Mouse (Mus musculus): ENCODE measurements around the gene Erg. TPM values are rescaled to one million over a fixed set of nuclear protein-coding genes. Genes with fewer than 3 reads are reported as not detected.

Gene Erg
- total RNA-seq, 2 experiments from 2014 or later: 8.1 to 9.1 TPM

DNA sequence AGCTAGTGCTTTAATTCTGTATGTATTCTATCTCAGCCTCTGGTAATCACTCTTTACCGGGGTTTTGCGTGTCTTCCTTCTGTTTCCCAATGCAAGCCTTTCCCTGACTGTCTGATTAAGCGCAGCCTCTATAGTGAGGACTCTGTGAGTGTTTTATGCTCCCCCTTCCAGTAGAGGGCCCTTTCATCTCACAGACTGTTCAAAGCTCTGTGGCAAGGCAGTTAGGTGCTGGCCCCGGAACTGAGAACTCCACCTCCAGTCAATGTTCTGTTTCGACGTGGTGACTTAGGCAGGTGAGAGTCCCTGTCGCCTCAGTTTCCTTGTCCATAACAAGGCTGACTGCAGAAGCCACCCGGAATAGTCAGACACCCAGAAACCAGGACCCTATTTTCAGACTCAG lies 244.4 kb downstream of the Erg start:
- Histone ChIP-seq H3K4me3 (no peak overlapping the region), H3K27ac (0 out of 2 replicates have a peak overlapping the region, but pooled peaks have one; percentile 31)
- TF ChIP-seq CTCF (IDR thresholded peaks at IDR 0.05): no peak
- DNase-seq: no peak
- intact Hi-C loops (cut with DNase I): loop anchor here (10.0 kb wide), 2 partner anchors 233 to 557 kb away; no protein-coding TSS in a partner anchor

GRCm38 (mm10) chr16:95340885-95341791 lies 245.3 kb downstream of the Erg start:
- peak; percentile 75 for TF ChIP-seq CTCF (IDR thresholded peaks at IDR 0.05)
- H3K4me3 ChIP-seq: peak overlapping the region; percentile 1
- peak; percentile 75 for DNase-seq
- intact Hi-C loops (cut with DNase I): loop anchor here (1.0 to 10.0 kb wide), 3 partner anchors 145 to 556 kb away; no protein-coding TSS in a partner anchor
- H3K27ac ChIP-seq: peak overlapping the region; percentile 74

- intact Hi-C loops (cut with DNase I): no loop called here
- DNase-seq: no peak
- H3K27ac ChIP-seq: no peak overlapping the region
- TF ChIP-seq CTCF (IDR thresholded peaks at IDR 0.05): no peak
- no peak overlapping the region for H3K4me3 ChIP-seq
Observed at GRCm38 (mm10) chr16:95332159-95332558, 254.2 kb downstream of the Erg start.

DNA sequence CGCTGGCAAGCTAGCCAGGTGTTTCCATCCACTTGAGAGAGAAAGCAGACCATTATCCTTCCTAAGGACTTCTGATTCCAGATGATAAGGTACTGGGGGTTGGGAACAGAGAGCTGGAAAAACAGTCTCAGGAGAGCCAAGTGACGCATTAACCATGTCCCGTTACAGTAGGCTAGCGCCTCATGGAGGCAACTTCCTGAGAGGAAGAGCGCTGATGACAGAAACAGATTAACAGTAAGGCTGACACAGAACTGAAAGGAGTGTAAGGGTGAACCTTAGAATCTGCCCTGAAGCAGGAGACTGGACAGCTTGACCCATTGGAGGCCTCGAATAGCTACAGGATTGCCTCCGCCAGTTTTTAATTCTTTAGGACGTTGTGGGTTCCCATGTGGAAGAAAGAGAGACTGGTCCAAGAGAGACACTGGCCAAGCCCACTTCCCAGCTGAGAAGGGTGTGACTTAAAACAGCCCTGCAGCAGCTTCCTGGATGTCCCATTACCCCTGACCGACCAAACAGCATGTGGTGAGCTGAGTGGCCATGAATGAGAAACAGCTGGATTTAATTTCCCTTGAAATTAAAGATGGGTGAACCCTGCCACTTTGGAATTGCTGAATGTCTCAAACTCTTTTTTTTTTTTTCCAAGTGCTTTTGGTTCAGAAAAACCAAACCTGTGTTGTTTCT lies 264.3 kb downstream of the Erg start:
- DNase-seq: peak; percentile 23

More for the DNA sequence above, 264.3 kb downstream of the Erg start:
- TF ChIP-seq CTCF (IDR thresholded peaks at IDR 0.05): no peak
- Histone ChIP-seq H3K4me3 (peak overlapping the region; percentile 13; the same call in 1 of the 2 replicates), H3K27ac (peak overlapping the region; percentile 64)
- intact Hi-C loops (cut with DNase I): no loop called here

Other genes with a start within 250 kb of the Erg start
- 10 to 100 TPM; 22.7 to 41.9 TPM for gene Ets2, start 115.5 kb upstream of the Erg start, total RNA-seq (2021)

All from gastrocnemius, adult 2 months (tissue).